Mouse (Mus musculus) forebrain, embryonic 16.5 days (tissue): ENCODE data around the gene Myb. TPM values are rescaled to one million over a fixed set of nuclear protein-coding genes. Genes with fewer than 3 reads are reported as not detected.

Source experiments
- ATAC-seq: fragments of 200-750 bp; cut with Nextera tagmentation; 2 replicates; pipeline ENCODE4 v1.8.0; 2017; ENCODE audit warnings: mild to moderate bottlenecking, moderate library complexity
- H3K27ac ChIP-seq: fragments of 300-500 bp; sonication (generic); 2 replicates; pipeline ENCODE4 v1.5.1; 2014; ENCODE audit warnings: low read length, control low read depth
- H3K27me3 ChIP-seq: fragments of 300-500 bp; sonication (generic); replicated peaks from 2 replicates; pipeline ENCODE4 v1.6.1; 2014; ENCODE audit warnings: low read length; ENCODE audit not compliant: control insufficient read depth, insufficient read depth
- H3K36me3 ChIP-seq: fragments of 300-500 bp; sonication (generic); 2 replicates; pipeline ENCODE4 v1.6.1; 2014; ENCODE audit not compliant: control insufficient read depth, insufficient read depth
- H3K4me1 ChIP-seq: fragments of 300-500 bp; sonication (generic); replicated peaks from 2 replicates; pipeline ENCODE4 v1.6.1; 2014; ENCODE audit warnings: low read length; ENCODE audit not compliant: control insufficient read depth, insufficient read depth
- H3K4me2 ChIP-seq: fragments of 300-500 bp; sonication (generic); 2 replicates; pipeline ENCODE4 v1.6.1; 2014; ENCODE audit warnings: mild to moderate bottlenecking, low read length, control low read depth
- H3K4me3 ChIP-seq: fragments of 300-500 bp; sonication (generic); replicated peaks from 2 replicates; pipeline ENCODE4 v1.5.1; 2014; ENCODE audit warnings: mild to moderate bottlenecking, low read length, control low read depth
- H3K9ac ChIP-seq: fragments of 300-500 bp; sonication (generic); replicated peaks from 2 replicates; pipeline ENCODE4 v1.6.1; 2014; ENCODE audit warnings: low read depth, low read length, control low read depth
- H3K9me3 ChIP-seq: fragments of 300-500 bp; sonication (generic); 2 replicates; pipeline ENCODE4 v1.6.1; 2016; ENCODE audit warnings: low read length; ENCODE audit not compliant: control insufficient read depth
- WGBS: fragments of 180-500 bp; shearing (Covaris S2); extraction: QIAGEN DNeasy Blood & Tissue Kit; methylation state at CpG from one replicate; pipeline ENCODE4 v1.1.7; 2014; 5-methylcytosine and 5-hydroxymethylcytosine counted together
- polyA plus RNA-seq: library from polyadenylated mRNA; unstranded; fragments of >200 nt; fragmentation: Nextera tagmentation; extraction: Ambion mirVana; gene quantifications from 2 replicates; pipeline ENCODE4 v1.2.1, GENCODE M21; 2015

Gene Myb
- polyA plus RNA-seq, 1 experiment from 2014 or later, result 3.0 TPM

- H3K27ac ChIP-seq, result no peak overlapping the region
- H3K9me3 ChIP-seq, result no peaks in the 10 kb centered on the region
- peaks cover 18% of the 10 kb centered on the region for H3K4me1 ChIP-seq
- H3K9ac ChIP-seq, result peak overlapping the region; percentile 66
- under 1% methylated on average over 42 of the region's 44 CpGs for WGBS
- peaks cover 8% of the 10 kb centered on the region; the same call in 1 of the 2 replicates for H3K27me3 ChIP-seq
- H3K4me2 ChIP-seq, result peak overlapping the region; percentile 96
- H3K36me3 ChIP-seq, result no peaks in the 10 kb centered on the region
- peak overlapping the region; percentile 56 for H3K4me3 ChIP-seq
- peak; percentile 48 for ATAC-seq
Measured at GRCm38 (mm10) chr10:21159697-21160394, 938 bp downstream of the Myb start.

- Histone ChIP-seq H3K9ac (peak overlapping the region; percentile 59), H3K27ac (no peak overlapping the region), H3K4me3 (peak overlapping the region; percentile 56), H3K27me3 (peaks cover 8% of the 10 kb centered on the region; the same call in 1 of the 2 replicates), H3K36me3 (no peaks in the 10 kb centered on the region), H3K4me1 (peaks cover 18% of the 10 kb centered on the region), H3K9me3 (no peaks in the 10 kb centered on the region), H3K4me2 (peak overlapping the region; percentile 96)
- WGBS, result 1% methylated on average over 34 of the region's 35 CpGs
- no peak for ATAC-seq
Measured at GRCm38 (mm10) chr10:21158918-21159443, 1.8 kb downstream of the Myb start.

GRCm38 (mm10) chr10:21158111-21158917 lies 2.5 kb downstream of the Myb start:
- peak overlapping the region; percentile 96 for H3K4me2 ChIP-seq
- WGBS, result 5% methylated on average over 19 of the region's 19 CpGs
- no peak overlapping the region for H3K27ac ChIP-seq
- H3K4me3 ChIP-seq, result peak overlapping the region; percentile 56
- no peaks in the 10 kb centered on the region for H3K9me3 ChIP-seq
- H3K36me3 ChIP-seq, result no peaks in the 10 kb centered on the region
- no peak for ATAC-seq
- peaks cover 5% of the 10 kb centered on the region; the same call in 1 of the 2 replicates for H3K27me3 ChIP-seq
- peak overlapping the region; percentile 59; the same call in 1 of the 2 replicates for H3K9ac ChIP-seq
- peaks cover 18% of the 10 kb centered on the region for H3K4me1 ChIP-seq

- 64% methylated on average over 5 of the region's 5 CpGs for WGBS
- no peak for ATAC-seq
- H3K4me2 ChIP-seq, result no peak overlapping the region
- no peak overlapping the region for H3K4me3 ChIP-seq
- peaks cover 18% of the 10 kb centered on the region for H3K4me1 ChIP-seq
- no peaks in the 10 kb centered on the region for H3K36me3 ChIP-seq
- H3K27me3 ChIP-seq, result peaks cover 2% of the 10 kb centered on the region; the same call in 1 of the 2 replicates
- H3K9ac ChIP-seq, result no peak overlapping the region
- H3K9me3 ChIP-seq, result no peaks in the 10 kb centered on the region
- no peak overlapping the region for H3K27ac ChIP-seq
Measured at GRCm38 (mm10) chr10:21156953-21157499, 3.8 kb downstream of the Myb start.

GRCm38 (mm10) chr10:21156416-21156815 lies 4.4 kb downstream of the Myb start:
- ATAC-seq, result no peak
- H3K27me3 ChIP-seq, result peaks cover 2% of the 10 kb centered on the region; the same call in 1 of the 2 replicates
- H3K4me3 ChIP-seq, result no peak overlapping the region
- no peak overlapping the region for H3K4me2 ChIP-seq
- no peaks in the 10 kb centered on the region for H3K36me3 ChIP-seq
- no peak overlapping the region for H3K27ac ChIP-seq
- peaks cover 16% of the 10 kb centered on the region for H3K4me1 ChIP-seq
- H3K9me3 ChIP-seq, result no peaks in the 10 kb centered on the region
- H3K9ac ChIP-seq, result no peak overlapping the region
- WGBS, result 95% methylated on average over 3 of the region's 3 CpGs

- Histone ChIP-seq H3K4me2 (no peak overlapping the region), H3K27me3 (peaks cover 2% of the 10 kb centered on the region; the same call in 1 of the 2 replicates), H3K4me3 (no peak overlapping the region), H3K9me3 (no peaks in the 10 kb centered on the region), H3K4me1 (peaks cover 13% of the 10 kb centered on the region), H3K9ac (no peak overlapping the region), H3K27ac (no peak overlapping the region), H3K36me3 (no peaks in the 10 kb centered on the region)
- 91% methylated on average over 3 of the region's 3 CpGs for WGBS
- no peak for ATAC-seq
Measured at GRCm38 (mm10) chr10:21154927-21155326, 5.9 kb downstream of the Myb start.

GRCm38 (mm10) chr10:21153433-21153832 lies 7.4 kb downstream of the Myb start:
- Histone ChIP-seq H3K36me3 (no peaks in the 10 kb centered on the region), H3K9ac (no peak overlapping the region), H3K9me3 (no peaks in the 10 kb centered on the region), H3K27ac (no peak overlapping the region), H3K27me3 (peaks cover 2% of the 10 kb centered on the region; the same call in 1 of the 2 replicates), H3K4me3 (no peak overlapping the region), H3K4me2 (no peak overlapping the region), H3K4me1 (peaks cover 3% of the 10 kb centered on the region)
- ATAC-seq, result no peak
- 94% methylated on average over 4 of the region's 4 CpGs for WGBS

GRCm38 (mm10) chr10:21152812-21153211 lies 8.0 kb downstream of the Myb start:
- ATAC-seq, result no peak
- Histone ChIP-seq H3K4me3 (no peak overlapping the region), H3K4me2 (no peak overlapping the region), H3K27me3 (peaks cover under 1% of the 10 kb centered on the region; the same call in 1 of the 2 replicates), H3K9ac (no peak overlapping the region), H3K36me3 (no peaks in the 10 kb centered on the region), H3K9me3 (no peaks in the 10 kb centered on the region), H3K27ac (no peak overlapping the region), H3K4me1 (no peaks in the 10 kb centered on the region)
- WGBS, result 94% methylated on average over 5 of the region's 5 CpGs

- no peak for ATAC-seq
- Histone ChIP-seq H3K36me3 (no peaks in the 10 kb centered on the region), H3K9ac (no peak overlapping the region), H3K4me1 (no peaks in the 10 kb centered on the region), H3K4me2 (no peak overlapping the region), H3K27me3 (no peaks in the 10 kb centered on the region), H3K4me3 (no peak overlapping the region), H3K9me3 (no peaks in the 10 kb centered on the region), H3K27ac (no peak overlapping the region)
Measured at GRCm38 (mm10) chr10:21151320-21151719, 9.5 kb downstream of the Myb start.
